Mouse (Mus musculus) lung, embryonic 15.5 days (tissue): ENCODE data around the gene Il23r. TPM values are rescaled to one million over a fixed set of nuclear protein-coding genes. Genes with fewer than 3 reads are reported as not detected.
"Not testable (repeated sequence)": the region's sequence is repeated elsewhere in the genome, so short reads cannot be mapped to it uniquely, and the experiment has no call there.

ENCODE experiments used
- ATAC-seq: fragments of 200-750 bp; cut with Nextera tagmentation; 2 replicates; pipeline ENCODE4 v1.8.0; 2017; ENCODE audit warnings: moderate number of reproducible peaks, borderline replicate concordance; ENCODE audit not compliant: low FRiP score, low TSS enrichment; ENCODE audit errors: extremely low read depth
- H3K27ac ChIP-seq: fragments of 300-500 bp; sonication (generic); 2 replicates; pipeline ENCODE4 v1.5.1; 2015; ENCODE audit warnings: moderate library complexity, mild to moderate bottlenecking, inconsistent platforms
- H3K27me3 ChIP-seq: fragments of 300-500 bp; sonication (generic); 2 replicates; pipeline ENCODE4 v1.6.1; 2015; ENCODE audit warnings: inconsistent platforms
- H3K36me3 ChIP-seq: fragments of 300-500 bp; sonication (generic); 2 replicates; pipeline ENCODE4 v1.6.1; 2015; ENCODE audit warnings: inconsistent platforms
- H3K4me1 ChIP-seq: fragments of 300-500 bp; sonication (generic); 2 replicates; pipeline ENCODE4 v1.6.1; 2015; ENCODE audit warnings: inconsistent platforms
- H3K4me2 ChIP-seq: fragments of 300-500 bp; sonication (generic); 2 replicates; pipeline ENCODE4 v1.6.1; 2015; ENCODE audit warnings: inconsistent platforms, mild to moderate bottlenecking, moderate library complexity
- H3K4me3 ChIP-seq: fragments of 300-500 bp; sonication (generic); 2 replicates; pipeline ENCODE4 v1.5.1; 2015; ENCODE audit warnings: mild to moderate bottlenecking, inconsistent platforms
- H3K9ac ChIP-seq: fragments of 300-500 bp; sonication (generic); 2 replicates; pipeline ENCODE4 v1.6.1; 2015; ENCODE audit warnings: inconsistent platforms
- H3K9me3 ChIP-seq: fragments of 300-500 bp; sonication (generic); 2 replicates; pipeline ENCODE4 v1.6.1; 2016; ENCODE audit warnings: inconsistent platforms
- WGBS: fragments of 180-500 bp; shearing (Covaris S2); methylation state at CpG from one replicate; pipeline ENCODE4 v1.1.7; 2015; 5-methylcytosine and 5-hydroxymethylcytosine counted together
- polyA plus RNA-seq: library from polyadenylated mRNA; unstranded; fragments of >200 nt; fragmentation: Nextera tagmentation; extraction: Ambion mirVana; gene quantifications from 2 replicates; pipeline ENCODE4 v1.2.1, GENCODE M21; 2015

Il23r gene
- polyA plus RNA-seq = not detected in 2 replicates

GRCm38 (mm10) chr6:67491755-67492154, at the start of gene Il23r:
Il23r (minus strand) TSS chr6:67491855.
- no peak for ATAC-seq
- Histone ChIP-seq H3K36me3 (no peaks in the 10 kb centered on the region), H3K9me3 (no peaks in the 10 kb centered on the region), H3K4me2 (no peak within 1 kb of the TSS), H3K27ac (no peak within 1 kb of the TSS), H3K9ac (no peak within 1 kb of the TSS), H3K4me1 (no peaks in the 10 kb centered on the region), H3K4me3 (no peak within 1 kb of the TSS), H3K27me3 (no peaks in the 10 kb centered on the region)
- WGBS = 69% methylated on average over 2 of the region's 2 CpGs

- ATAC-seq = peak; percentile 47; the same call in 1 of the 2 replicates
- peak within 1 kb of the TSS; percentile 40 for H3K4me3 ChIP-seq
- no peaks in the 10 kb centered on the region for H3K36me3 ChIP-seq
- no peaks in the 10 kb centered on the region for H3K9me3 ChIP-seq
- H3K9ac ChIP-seq = peak within 1 kb of the TSS; percentile 19; the same call in 1 of the 2 replicates
- no peak within 1 kb of the TSS for H3K27ac ChIP-seq
- H3K4me2 ChIP-seq = peak within 1 kb of the TSS; percentile 70
- H3K4me1 ChIP-seq = no peaks in the 10 kb centered on the region; the same call in none of the 2 replicates
- H3K27me3 ChIP-seq = peaks cover 51% of the 10 kb centered on the region
- 2% methylated on average over 8 of the region's 8 CpGs for WGBS
Observed at GRCm38 (mm10) chr6:67535777-67536054, 44.1 kb upstream of the Il23r start, which contains the start of gene Tacstd2. Tacstd2 (minus strand) TSS chr6:67535796.

- under 1% methylated on average over 62 of the region's 62 CpGs for WGBS
- Histone ChIP-seq H3K9me3 (no peaks in the 10 kb centered on the region), H3K27ac (no peak overlapping the region), H3K4me1 (no peaks in the 10 kb centered on the region; the same call in none of the 2 replicates), H3K36me3 (no peaks in the 10 kb centered on the region), H3K4me2 (peak overlapping the region; percentile 70), H3K9ac (peak overlapping the region; percentile 19; the same call in 1 of the 2 replicates), H3K27me3 (peaks cover 51% of the 10 kb centered on the region), H3K4me3 (peak overlapping the region; percentile 40)
- 0 out of 2 replicates have a peak, but pooled peaks have one; percentile 15 for ATAC-seq
Observed at GRCm38 (mm10) chr6:67535005-67535776, 43.5 kb upstream of the Il23r start.

GRCm38 (mm10) chr6:67534191-67535004, 42.7 kb upstream of the Il23r start:
- H3K27ac ChIP-seq = no peak overlapping the region
- H3K9ac ChIP-seq = peak overlapping the region; percentile 19; the same call in 1 of the 2 replicates
- H3K9me3 ChIP-seq = no peaks in the 10 kb centered on the region
- H3K4me3 ChIP-seq = peak overlapping the region; percentile 40
- ATAC-seq = no peak
- 8% methylated on average over 31 of the region's 31 CpGs for WGBS
- H3K4me1 ChIP-seq = no peaks in the 10 kb centered on the region; the same call in none of the 2 replicates
- H3K27me3 ChIP-seq = peaks cover 51% of the 10 kb centered on the region
- no peaks in the 10 kb centered on the region for H3K36me3 ChIP-seq
- peak overlapping the region; percentile 70 for H3K4me2 ChIP-seq

DNA sequence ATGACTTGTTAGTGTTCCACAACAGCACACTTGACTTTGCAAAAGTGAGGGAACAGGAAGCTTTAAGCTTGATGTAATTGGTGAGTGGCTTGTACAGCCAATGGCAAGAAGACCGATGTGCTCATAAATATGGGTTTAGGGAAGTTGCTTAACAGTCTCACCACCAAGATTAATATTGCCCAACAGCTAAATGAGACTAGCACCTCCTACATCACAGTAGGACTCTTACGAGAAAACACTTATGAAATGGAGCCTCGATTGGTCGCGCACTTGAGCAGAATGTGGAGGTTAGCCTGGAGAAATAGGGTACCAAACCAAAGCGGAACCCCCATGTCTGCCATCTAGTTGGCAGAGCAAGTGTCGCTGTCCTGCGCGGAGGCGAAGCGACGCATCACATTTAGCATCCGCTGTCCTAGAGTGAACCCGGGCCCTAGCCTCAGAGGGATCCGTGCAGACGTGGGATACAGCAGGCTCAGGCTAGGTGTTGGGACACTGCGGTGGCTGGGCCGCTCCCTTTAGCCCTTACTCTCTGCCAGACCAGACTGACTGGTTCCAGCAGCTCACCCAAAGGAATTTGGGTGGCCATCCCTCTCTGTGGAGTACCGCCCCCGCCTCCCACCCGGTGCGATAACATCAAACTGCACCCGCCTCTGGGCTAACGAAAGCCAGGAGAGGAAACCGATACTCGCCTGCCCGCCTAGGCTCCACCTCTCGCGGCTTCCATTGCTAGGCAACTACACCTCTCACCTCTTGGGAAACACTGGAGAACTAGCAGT, 41.2 kb upstream of the Il23r start:
- no peaks in the 10 kb centered on the region for H3K9me3 ChIP-seq
- ATAC-seq = peak; percentile 89
- H3K27me3 ChIP-seq = peaks cover 51% of the 10 kb centered on the region
- no peak overlapping the region for H3K9ac ChIP-seq
- H3K4me2 ChIP-seq = peak overlapping the region; percentile 42
- 5% methylated on average over 29 of the region's 29 CpGs for WGBS
- H3K27ac ChIP-seq = peak overlapping the region; percentile 74
- H3K4me1 ChIP-seq = no peaks in the 10 kb centered on the region; the same call in none of the 2 replicates
- H3K36me3 ChIP-seq = no peaks in the 10 kb centered on the region
- no peak overlapping the region for H3K4me3 ChIP-seq

- Histone ChIP-seq H3K4me3 (no peak overlapping the region), H3K4me1 (no peaks in the 10 kb centered on the region; the same call in none of the 2 replicates), H3K27me3 (peaks cover 47% of the 10 kb centered on the region), H3K36me3 (no peaks in the 10 kb centered on the region), H3K9ac (no peak overlapping the region), H3K27ac (no peak overlapping the region), H3K4me2 (no peak overlapping the region), H3K9me3 (no peaks in the 10 kb centered on the region)
- ATAC-seq = no peak
- 51% methylated on average over 7 of the region's 7 CpGs for WGBS
Observed at GRCm38 (mm10) chr6:67531822-67532162, 40.1 kb upstream of the Il23r start.

DNA sequence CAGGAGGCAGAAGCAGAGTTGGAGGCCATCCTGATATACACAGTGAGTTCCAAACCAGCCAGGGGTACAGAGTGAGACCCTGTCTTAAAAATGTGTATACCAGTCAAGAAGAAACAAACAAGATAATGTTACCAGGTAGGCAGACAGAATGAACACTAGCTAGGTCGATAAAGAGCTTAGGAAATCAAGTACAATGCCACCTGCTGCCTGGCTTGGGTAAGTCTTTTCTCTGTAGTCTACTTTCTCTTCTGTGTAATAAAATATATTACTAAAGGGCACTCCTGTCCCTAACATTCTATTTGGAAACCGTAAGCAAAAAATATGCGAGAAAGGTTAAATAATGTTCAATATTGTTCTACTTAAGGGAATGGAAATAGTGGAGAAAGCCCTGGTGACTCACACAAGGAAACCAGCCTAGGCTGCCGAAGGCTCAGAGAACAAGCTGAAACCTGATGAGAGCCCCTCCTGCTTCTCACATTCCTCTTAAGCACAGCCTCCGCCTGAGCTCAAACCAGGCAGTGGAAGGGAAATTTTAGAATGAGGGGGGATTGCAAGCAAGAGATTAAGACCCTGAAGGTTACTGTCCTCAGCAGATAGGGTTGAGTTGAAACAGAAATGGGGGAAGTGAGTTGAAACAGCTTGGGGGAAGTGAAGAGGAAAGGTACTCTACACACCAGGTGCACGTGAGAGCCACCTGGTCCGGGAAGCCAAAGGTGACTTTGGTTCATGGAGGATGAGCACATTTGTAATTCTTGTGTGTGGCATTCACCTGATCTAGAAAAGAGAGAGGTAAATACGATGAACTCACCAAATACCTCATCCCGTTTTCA, 39.6 kb upstream of the Il23r start:
- H3K4me1 ChIP-seq = no peaks in the 10 kb centered on the region; the same call in none of the 2 replicates
- H3K4me3 ChIP-seq = no peak overlapping the region
- no peak overlapping the region for H3K9ac ChIP-seq
- H3K27ac ChIP-seq = no peak overlapping the region
- no peaks in the 10 kb centered on the region for H3K36me3 ChIP-seq
- ATAC-seq = no peak
- no peak overlapping the region for H3K4me2 ChIP-seq
- H3K9me3 ChIP-seq = no peaks in the 10 kb centered on the region
- peaks cover 41% of the 10 kb centered on the region for H3K27me3 ChIP-seq
- WGBS = 54% methylated on average over 9 of the region's 9 CpGs

- H3K4me2 ChIP-seq = no peak overlapping the region
- no peaks in the 10 kb centered on the region for H3K9me3 ChIP-seq
- WGBS = 80% methylated on average over 5 of the region's 5 CpGs
- H3K9ac ChIP-seq = no peak overlapping the region
- no peaks in the 10 kb centered on the region for H3K4me1 ChIP-seq
- H3K4me3 ChIP-seq = no peak overlapping the region
- ATAC-seq = no peak
- no peaks in the 10 kb centered on the region for H3K36me3 ChIP-seq
- H3K27me3 ChIP-seq = no peaks in the 10 kb centered on the region
- no peak overlapping the region for H3K27ac ChIP-seq
Observed at GRCm38 (mm10) chr6:67526356-67526755, 34.7 kb upstream of the Il23r start.

GRCm38 (mm10) chr6:67510752-67511151, 19.1 kb upstream of the Il23r start:
- Histone ChIP-seq H3K27me3 (no peaks in the 10 kb centered on the region), H3K4me2 (no peak overlapping the region), H3K9me3 (no peaks in the 10 kb centered on the region), H3K9ac (no peak overlapping the region), H3K36me3 (no peaks in the 10 kb centered on the region), H3K4me3 (no peak overlapping the region), H3K4me1 (no peaks in the 10 kb centered on the region), H3K27ac (no peak overlapping the region)
- no peak for ATAC-seq

DNA sequence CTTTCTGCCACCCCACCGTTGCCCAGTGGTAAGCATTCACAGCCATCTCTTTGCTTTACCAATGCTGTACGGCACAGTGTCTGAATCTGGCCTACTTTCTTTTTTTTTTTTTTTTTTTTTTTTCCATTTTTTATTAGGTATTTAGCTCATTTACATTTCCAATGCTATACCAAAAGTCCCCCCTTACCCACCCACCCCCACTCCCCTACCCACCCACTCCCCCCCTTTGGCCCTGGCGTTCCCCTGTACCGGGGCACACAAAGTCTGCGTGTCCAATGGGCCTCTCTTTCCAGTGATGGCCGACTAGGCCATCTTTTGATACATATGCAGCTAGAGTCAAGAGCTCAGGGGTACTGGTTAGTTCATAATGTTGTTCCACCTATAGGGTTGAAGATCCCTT, 10.3 kb upstream of the Il23r start:
- not testable (repeated sequence) for H3K27ac ChIP-seq, H3K27me3 ChIP-seq, H3K4me3 ChIP-seq, H3K36me3 ChIP-seq, H3K4me1 ChIP-seq, H3K4me2 ChIP-seq, H3K9me3 ChIP-seq, H3K9ac ChIP-seq
- WGBS = 98% methylated on average over 2 of the region's 6 CpGs
- ATAC-seq = peak; percentile 74; the same call in 1 of the 2 replicates

- Histone ChIP-seq H3K27ac (peak overlapping the region; percentile 58), H3K27me3 (no peaks in the 10 kb centered on the region), H3K36me3 (no peaks in the 10 kb centered on the region), H3K4me2 (no peak overlapping the region), H3K4me1 (no peaks in the 10 kb centered on the region), H3K4me3 (no peak overlapping the region), H3K9me3 (no peaks in the 10 kb centered on the region), H3K9ac (no peak overlapping the region)
- WGBS = 44% methylated on average over 2 of the region's 2 CpGs
- peak; percentile 83; the same call in 1 of the 2 replicates for ATAC-seq
Observed at GRCm38 (mm10) chr6:67481012-67481411, 10.6 kb downstream of the Il23r start.
